Mouse (Mus musculus) heart, postnatal 0 days (tissue): ENCODE measurements at regions not wholly inside any gene's neighbourhood (a gene's known extent, or its start where the extent isn't known, plus 50 kb on each side); places are given as distances from the start of the nearest gene placed in this dataset.

Experiments
- CTCF ChIP-seq: IDR thresholded peaks from 2 replicates; pipeline ENCODE4 v1.5.1; 2016; ENCODE audit warnings: antibody characterized with exemption, control low read depth, low read depth
- EP300 ChIP-seq: IDR thresholded peaks from 2 replicates; pipeline ENCODE4 v1.6.1; 2016; ENCODE audit warnings: antibody characterized with exemption, low read depth

DNA sequence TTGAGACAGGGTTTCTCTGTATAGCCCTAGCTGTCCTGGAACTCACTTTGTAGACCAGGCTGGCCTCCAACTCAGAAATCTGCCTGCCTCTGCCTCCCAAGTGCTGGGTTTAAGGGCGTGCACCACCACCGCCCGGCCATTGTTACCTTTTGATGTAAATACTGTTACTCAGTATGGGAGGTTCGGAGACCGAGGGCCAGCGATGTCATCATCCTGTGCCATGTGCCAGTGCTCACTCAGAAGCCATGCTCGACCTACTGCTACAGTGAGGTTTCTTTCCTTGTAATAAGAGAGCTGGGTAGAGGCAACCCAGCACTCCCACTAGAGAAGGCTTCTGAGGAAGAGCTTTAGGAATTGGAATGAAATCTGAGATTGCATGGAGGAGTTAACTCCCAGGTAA is 191.6 kb upstream of the Tgfbr2 start:
- no peak for TF ChIP-seq CTCF
- TF ChIP-seq EP300 = no peak
